Mouse (Mus musculus) liver, postnatal 0 days (tissue): ENCODE measurements around the gene Hjurp. TPM values are rescaled to one million over a fixed set of nuclear protein-coding genes. Genes with fewer than 3 reads are reported as not detected.

Experiments used
- ATAC-seq: fragments of 200-750 bp; cut with Nextera tagmentation; 2 replicates; pipeline ENCODE4 v1.8.0; 2017; ENCODE audit warnings: mild to moderate bottlenecking, moderate library complexity
- DNase-seq: peaks from one replicate; pipeline ENCODE4 v3.0.0-alpha.2; 2016
- H3K27ac ChIP-seq: fragments of 300-500 bp; sonication (generic); 2 replicates; pipeline ENCODE4 v1.5.1; 2014; ENCODE audit warnings: antibody characterized with exemption, moderate library complexity, mild to moderate bottlenecking, low read depth
- H3K27me3 ChIP-seq: fragments of 300-500 bp; sonication (generic); 2 replicates; pipeline ENCODE4 v1.6.1; 2014; ENCODE audit warnings: low read length, control low read depth, mixed read lengths; ENCODE audit not compliant: insufficient read depth
- H3K36me3 ChIP-seq: fragments of 300-500 bp; sonication (generic); replicated peaks from 2 replicates; pipeline ENCODE4 v1.6.1; 2014; ENCODE audit warnings: mild to moderate bottlenecking, control low read depth, low read length, moderate library complexity, mixed read lengths; ENCODE audit not compliant: insufficient read depth
- H3K4me1 ChIP-seq: fragments of 300-500 bp; sonication (generic); 2 replicates; pipeline ENCODE4 v1.6.1; 2014; ENCODE audit warnings: antibody characterized with exemption, mild to moderate bottlenecking, control low read depth; ENCODE audit not compliant: insufficient read depth
- H3K4me2 ChIP-seq: fragments of 300-500 bp; sonication (generic); 2 replicates; pipeline ENCODE4 v1.6.1; 2014; ENCODE audit warnings: low read depth, mild to moderate bottlenecking, low read length, moderate library complexity, mixed read lengths
- H3K4me3 ChIP-seq: fragments of 300-500 bp; sonication (generic); 2 replicates; pipeline ENCODE4 v1.5.1; 2014; ENCODE audit warnings: low read depth, low read length
- H3K9ac ChIP-seq: fragments of 300-500 bp; sonication (generic); replicated peaks from 2 replicates; pipeline ENCODE4 v1.6.1; 2014; ENCODE audit warnings: mild to moderate bottlenecking, moderate library complexity
- H3K9me3 ChIP-seq: fragments of 300-500 bp; sonication (generic); 2 replicates; pipeline ENCODE4 v1.6.1; 2016; ENCODE audit warnings: mild to moderate bottlenecking, control low read depth, low read length, mixed read lengths
- CTCF ChIP-seq: sonication (generic); IDR thresholded peaks from 2 replicates; pipeline ENCODE4 v1.5.1; 2016; ENCODE audit warnings: antibody characterized with exemption, low read depth
- EP300 ChIP-seq: IDR thresholded peaks from 2 replicates; pipeline ENCODE4 v1.6.1; 2016; ENCODE audit warnings: antibody characterized with exemption, low read depth, mild to moderate bottlenecking
- WGBS: fragments of 180-500 bp; shearing (Covaris S2); extraction: QIAGEN DNeasy Blood & Tissue Kit; methylation state at CpG from one replicate; pipeline ENCODE4 v1.1.7; 2014; ENCODE audit not compliant: insufficient replicate concordance; 5-methylcytosine and 5-hydroxymethylcytosine counted together
- polyA plus RNA-seq: library from polyadenylated mRNA; unstranded; fragments of >200 nt; fragmentation: Nextera tagmentation; extraction: Ambion mirVana; gene quantifications from 2 replicates; pipeline ENCODE4 v1.2.1, GENCODE M21; 2015

Hjurp gene
- polyA plus RNA-seq, 1 experiment from 2014 or later = 37.0 TPM

DNA sequence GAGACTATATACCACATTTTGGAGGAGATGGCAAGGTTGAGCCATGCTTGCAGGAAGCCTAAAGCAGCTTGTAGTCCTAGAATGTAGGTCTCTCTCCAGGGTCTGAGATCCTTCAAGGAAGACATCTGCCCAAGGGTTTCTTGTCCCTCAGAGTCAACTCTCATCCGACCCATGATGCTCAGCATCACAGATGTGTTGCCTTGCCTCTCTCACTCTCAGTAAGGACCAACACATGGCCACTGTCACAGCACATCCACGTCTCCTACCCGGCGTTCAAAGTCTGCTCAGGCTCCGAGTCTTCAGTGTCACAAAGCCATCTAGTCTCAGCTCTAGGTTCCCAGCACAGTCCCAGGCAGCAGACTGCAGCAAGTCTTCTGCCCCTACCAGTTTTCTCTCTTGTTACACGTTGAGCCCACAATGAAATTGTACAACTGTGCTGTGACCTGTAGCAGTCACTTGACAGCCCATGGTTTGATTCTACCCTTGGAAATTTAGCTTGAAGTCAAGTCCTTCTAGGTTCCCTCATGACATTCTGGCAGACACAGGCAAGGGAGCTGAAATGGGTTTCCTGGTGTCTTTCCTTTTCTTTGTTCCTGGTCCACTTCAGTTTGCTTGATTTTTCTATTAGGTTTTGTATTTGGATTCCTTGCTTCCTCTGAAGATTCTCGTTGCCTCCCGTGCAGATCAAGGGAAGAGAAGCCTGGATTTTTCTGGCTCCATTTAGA is 27.0 kb upstream of the Hjurp start:
- Histone ChIP-seq H3K27ac (no peak overlapping the region), H3K36me3 (no peaks in the 10 kb centered on the region), H3K9ac (no peak overlapping the region), H3K9me3 (peaks cover 14% of the 10 kb centered on the region), H3K4me2 (no peak overlapping the region), H3K4me1 (no peaks in the 10 kb centered on the region), H3K4me3 (no peak overlapping the region), H3K27me3 (no peaks in the 10 kb centered on the region)
- ATAC-seq (no peak), DNase-seq (no peak)
- 54% methylated on average over 8 of the region's 8 CpGs for WGBS
- TF ChIP-seq EP300 (no peak), CTCF (no peak)

DNA sequence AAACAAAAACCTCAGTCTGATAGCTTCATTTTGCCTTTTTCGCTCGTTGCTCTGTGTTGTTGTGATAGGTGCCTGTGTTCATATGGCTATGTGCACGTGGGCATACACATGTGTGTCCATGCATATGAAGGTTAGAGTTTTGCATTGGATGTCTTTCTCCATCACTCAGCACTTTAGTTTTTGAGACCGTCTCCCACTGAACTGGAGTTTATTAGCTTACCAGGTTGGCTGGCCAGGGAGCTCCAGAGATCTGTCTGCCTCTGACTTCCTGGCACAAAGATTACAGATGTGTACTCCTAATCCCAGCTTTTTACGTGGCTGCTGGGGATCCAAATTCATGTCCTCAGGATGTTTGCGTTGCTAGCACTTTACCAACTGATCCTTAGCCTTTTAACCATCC is 26.3 kb upstream of the Hjurp start:
- DNase-seq = no peak
- WGBS = 54% methylated on average over 6 of the region's 6 CpGs
- Histone ChIP-seq H3K9me3 (peaks cover 14% of the 10 kb centered on the region), H3K4me1 (no peaks in the 10 kb centered on the region), H3K4me2 (no peak overlapping the region), H3K36me3 (no peaks in the 10 kb centered on the region), H3K9ac (no peak overlapping the region), H3K4me3 (no peak overlapping the region), H3K27ac (no peak overlapping the region), H3K27me3 (no peaks in the 10 kb centered on the region)
- ATAC-seq = no peak
- no peak for TF ChIP-seq EP300
- TF ChIP-seq CTCF = no peak

DNA sequence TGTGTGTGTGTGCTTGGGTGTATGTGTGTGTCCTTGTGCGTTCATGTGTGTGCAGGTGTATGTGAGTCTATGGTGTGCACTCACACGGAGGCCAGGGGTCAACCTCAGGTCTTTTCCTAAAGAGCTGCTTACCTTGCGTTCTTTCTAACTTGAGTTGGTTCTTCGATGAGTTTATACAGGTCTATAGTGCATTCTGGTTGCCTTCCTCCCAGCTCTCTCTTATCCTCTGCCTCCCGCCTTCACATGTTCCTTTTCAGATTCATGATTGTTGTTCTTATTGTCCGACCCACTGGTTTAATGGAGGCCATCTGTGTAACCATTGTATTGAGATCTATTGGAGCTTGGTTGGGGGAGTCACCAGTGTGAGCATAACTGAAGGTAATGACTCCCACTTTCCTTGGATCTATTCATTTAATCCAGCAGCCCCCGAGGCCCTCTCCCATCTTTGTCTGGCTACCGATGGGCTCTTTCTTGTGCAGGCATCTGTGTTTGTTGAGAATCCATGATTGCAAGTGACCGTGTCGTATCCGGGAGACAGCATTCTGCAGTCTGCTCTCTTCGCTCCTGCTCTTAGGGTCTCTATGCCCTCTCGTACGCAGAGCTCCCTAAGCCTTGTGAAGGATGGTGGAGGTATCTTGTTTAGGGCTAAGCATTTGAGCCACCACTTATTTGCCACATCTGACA is 24.8 kb upstream of the Hjurp start:
- no peaks in the 10 kb centered on the region for H3K36me3 ChIP-seq
- DNase-seq = no peak

DNA sequence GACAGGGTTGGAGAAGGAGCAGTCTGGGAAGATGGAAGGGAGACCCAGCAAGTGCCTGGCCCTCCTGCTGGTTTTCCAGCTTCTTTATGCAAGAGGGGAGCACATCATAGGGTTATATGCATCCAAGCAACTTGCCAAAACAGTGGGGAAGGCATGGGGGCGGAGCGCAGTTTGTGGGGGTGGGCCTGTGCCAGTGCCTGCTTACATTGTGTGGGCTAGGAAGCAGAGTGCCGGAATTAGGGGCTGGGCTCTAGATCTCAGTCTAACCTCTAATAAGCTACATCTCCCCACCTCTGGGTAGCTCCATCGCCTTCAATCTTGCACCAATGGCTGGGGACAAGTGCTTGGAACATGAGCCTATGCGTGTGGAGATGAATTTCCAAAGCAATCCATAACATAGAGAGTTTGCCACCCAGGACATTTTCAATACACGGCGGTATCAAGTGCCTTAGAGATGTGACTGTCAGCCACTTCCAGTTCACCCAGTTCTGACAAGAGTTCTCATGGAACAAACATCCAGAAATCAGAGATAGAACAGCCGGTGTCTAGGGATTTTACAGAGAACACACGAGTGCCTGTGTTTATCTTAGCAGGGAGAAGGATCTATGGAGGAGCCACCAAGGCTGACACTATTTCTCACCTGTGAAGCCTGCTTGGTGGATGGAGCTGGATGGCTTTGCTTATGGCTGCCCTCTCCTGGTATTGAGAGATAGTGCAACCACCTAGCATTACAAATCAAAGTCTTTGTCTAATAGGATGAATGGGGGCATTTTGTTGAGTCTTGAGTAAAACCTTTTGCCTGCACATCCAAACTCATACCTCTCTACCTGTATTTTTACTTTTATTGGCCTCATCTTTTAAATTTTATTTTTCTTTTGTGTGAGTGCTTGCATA is 23.9 kb upstream of the Hjurp start:
- no peak overlapping the region for H3K9ac ChIP-seq
- H3K27me3 ChIP-seq = no peaks in the 10 kb centered on the region
- WGBS = 65% methylated on average over 9 of the region's 9 CpGs
- peaks cover 15% of the 10 kb centered on the region; the same call in 1 of the 2 replicates for H3K9me3 ChIP-seq
- no peak overlapping the region for H3K4me3 ChIP-seq
- no peaks in the 10 kb centered on the region for H3K36me3 ChIP-seq
- H3K27ac ChIP-seq = no peak overlapping the region
- DNase-seq (peak; percentile 43), ATAC-seq (peak; percentile 16; the same call in 1 of the 2 replicates)
- no peak for TF ChIP-seq EP300
- TF ChIP-seq CTCF = peak; percentile 65
- H3K4me1 ChIP-seq = no peaks in the 10 kb centered on the region
- no peak overlapping the region for H3K4me2 ChIP-seq

More for the DNA sequence above, 24.8 kb upstream of the Hjurp start:
- no peak overlapping the region for H3K9ac ChIP-seq
- ATAC-seq = no peak
- H3K27ac ChIP-seq = no peak overlapping the region
- no peak overlapping the region for H3K4me2 ChIP-seq
- peaks cover 17% of the 10 kb centered on the region for H3K9me3 ChIP-seq
- WGBS = 58% methylated on average over 14 of the region's 14 CpGs
- H3K4me1 ChIP-seq = no peaks in the 10 kb centered on the region
- no peaks in the 10 kb centered on the region for H3K27me3 ChIP-seq
- TF ChIP-seq EP300 (no peak), CTCF (no peak)
- no peak overlapping the region for H3K4me3 ChIP-seq

DNA sequence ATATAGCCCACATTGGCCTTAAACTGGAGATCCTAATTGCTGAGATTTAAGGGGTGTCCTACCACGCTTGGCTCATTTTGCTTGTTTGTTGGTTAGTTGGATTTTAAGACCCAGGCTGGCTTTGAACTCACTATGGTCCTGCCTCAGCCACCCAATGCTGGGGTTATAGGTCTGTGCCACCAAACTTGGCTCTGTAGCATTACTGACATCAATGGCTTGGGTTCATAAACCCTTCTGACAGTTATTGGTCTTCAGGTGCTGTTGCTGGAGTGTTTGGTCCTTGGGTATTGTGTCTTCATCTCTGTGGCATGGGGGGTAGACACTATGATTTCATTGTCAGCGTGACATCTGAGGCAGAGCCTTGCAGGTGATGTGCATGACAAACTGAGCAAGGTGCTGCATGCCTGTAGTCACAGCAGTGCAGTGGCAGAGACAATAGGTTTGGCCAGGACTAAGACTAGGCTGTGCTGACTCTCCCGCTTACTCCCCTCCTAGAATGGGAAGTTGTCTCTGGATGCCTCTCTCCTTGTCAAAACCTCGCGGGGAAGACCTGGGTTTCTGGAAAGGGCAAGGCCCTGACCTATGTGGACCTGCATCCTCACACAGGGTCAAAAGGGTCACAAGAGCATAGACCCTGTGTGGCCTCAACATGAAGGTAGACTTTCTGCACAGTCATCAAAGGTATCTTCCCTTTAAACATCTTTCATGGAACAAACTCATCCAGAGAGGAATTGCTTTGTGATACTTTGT is 23.0 kb upstream of the Hjurp start:
- no peak overlapping the region for H3K27ac ChIP-seq
- H3K36me3 ChIP-seq = no peaks in the 10 kb centered on the region
- no peaks in the 10 kb centered on the region for H3K27me3 ChIP-seq
- 35% methylated on average over 5 of the region's 5 CpGs for WGBS
- H3K4me2 ChIP-seq = no peak overlapping the region
- ATAC-seq = peak; percentile 4; the same call in 1 of the 2 replicates
- TF ChIP-seq EP300 = no peak
- TF ChIP-seq CTCF = 0 out of 2 replicates have a peak, but pooled peaks have one; percentile 5
- H3K9ac ChIP-seq = no peak overlapping the region
- H3K9me3 ChIP-seq = peaks cover 17% of the 10 kb centered on the region
- H3K4me3 ChIP-seq = no peak overlapping the region
- DNase-seq = peak; percentile 32
- no peaks in the 10 kb centered on the region for H3K4me1 ChIP-seq

DNA sequence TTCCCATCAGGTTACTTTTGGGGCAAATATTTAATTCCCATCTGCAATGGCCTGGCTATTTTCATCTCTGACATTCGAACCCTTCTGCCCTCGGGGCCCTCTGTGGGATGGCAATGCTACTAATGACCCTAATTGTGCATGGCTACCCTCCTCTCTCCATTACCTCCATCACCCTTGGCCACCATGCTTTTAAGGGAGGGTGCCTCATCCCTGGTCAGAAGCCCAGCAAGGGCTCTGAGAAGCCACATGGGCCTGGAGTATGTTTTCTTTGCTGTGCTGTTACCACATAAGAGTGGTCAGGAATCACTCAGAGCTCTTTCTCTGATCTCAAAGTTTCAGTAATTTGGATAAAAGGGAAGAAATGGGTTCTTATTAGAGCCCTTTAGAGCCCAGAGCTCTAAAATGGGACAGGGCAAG is 22.1 kb upstream of the Hjurp start:
- Histone ChIP-seq H3K27me3 (no peaks in the 10 kb centered on the region), H3K9me3 (peaks cover 20% of the 10 kb centered on the region), H3K27ac (no peak overlapping the region), H3K4me2 (no peak overlapping the region), H3K9ac (no peak overlapping the region), H3K36me3 (no peaks in the 10 kb centered on the region), H3K4me3 (no peak overlapping the region), H3K4me1 (no peaks in the 10 kb centered on the region)
- 72% methylated on average over 2 of the region's 2 CpGs for WGBS
- peak; percentile 23 for DNase-seq
- TF ChIP-seq CTCF (no peak), EP300 (no peak)
- ATAC-seq = no peak
